Mouse (Mus musculus) testis, postnatal 14 days (tissue): ENCODE measurements around the gene 4930502E18Rik.
"Not testable (repeated sequence)": the region's sequence is repeated elsewhere in the genome, so short reads cannot be mapped to it uniquely, and the experiment has no call there.

ENCODE experiments used
- DNase-seq: peaks from one replicate; pipeline ENCODE4 v3.0.0; 2021; ENCODE audit warnings: low spot score

The 4930502E18Rik gene

DNA sequence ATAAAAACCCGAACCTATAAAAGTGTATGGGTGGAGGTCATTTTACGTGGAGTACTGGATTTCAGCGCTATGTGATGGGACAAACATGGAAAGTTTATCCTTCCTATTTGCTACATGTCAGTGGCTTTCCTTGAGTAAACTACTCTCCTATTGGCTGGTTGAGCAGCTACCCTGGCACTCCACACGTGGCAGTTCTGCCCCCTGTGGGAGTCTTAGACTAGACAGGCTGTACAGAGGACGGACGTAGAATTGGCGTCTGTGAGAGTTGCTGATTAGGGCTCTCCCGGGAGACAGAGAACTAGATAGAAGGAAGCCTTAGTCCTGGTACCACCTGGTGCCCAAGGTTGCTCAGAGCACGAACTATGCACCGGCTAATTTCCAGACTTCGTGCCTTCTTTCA, at the start of gene 4930502E18Rik:
4930502E18Rik (plus strand) TSS at position 231 of the 400 bp plus-strand sequence.
- DNase-seq, result peak; percentile 50

DNA sequence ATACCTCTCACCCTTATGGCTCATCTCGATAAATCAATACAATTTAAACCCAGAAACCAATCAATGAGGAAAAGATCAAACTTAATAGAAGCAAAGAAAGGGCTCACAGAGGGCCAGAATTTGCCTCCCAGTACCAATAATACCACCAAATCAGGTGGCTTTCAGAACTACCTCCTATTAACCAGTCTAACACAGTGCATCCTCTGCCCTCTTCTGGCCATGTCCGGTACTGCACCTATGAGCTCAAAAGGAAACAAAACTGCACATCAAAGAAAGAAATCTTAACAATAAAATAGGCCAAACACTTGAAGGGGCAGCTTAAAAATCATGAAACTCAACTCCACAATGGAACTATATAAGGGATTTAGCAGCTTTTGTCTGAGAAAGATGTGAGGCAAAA, 47.7 kb upstream of the 4930502E18Rik start:
- DNase-seq, result peak; percentile 19

DNA sequence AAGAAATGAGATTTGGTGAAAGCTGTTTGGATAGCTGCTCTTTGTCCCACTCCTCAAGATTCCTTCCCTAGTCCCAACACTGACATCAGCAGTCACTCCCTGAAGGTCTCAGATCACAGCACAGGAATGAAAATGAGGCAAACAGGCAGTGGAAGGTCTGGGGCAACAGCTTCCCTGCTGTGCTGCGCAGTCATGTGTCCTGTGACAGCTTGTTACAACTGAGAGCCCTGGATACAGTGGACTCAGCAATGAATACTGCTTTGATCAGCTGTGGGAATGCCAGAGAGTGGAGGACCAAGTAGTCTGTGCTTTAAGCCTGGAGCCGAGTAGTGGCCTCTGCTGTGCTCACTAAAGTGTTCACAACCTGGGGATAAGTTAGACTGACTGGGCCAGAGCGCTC, 42.0 kb upstream of the 4930502E18Rik start:
- not testable (repeated sequence) for DNase-seq

DNA sequence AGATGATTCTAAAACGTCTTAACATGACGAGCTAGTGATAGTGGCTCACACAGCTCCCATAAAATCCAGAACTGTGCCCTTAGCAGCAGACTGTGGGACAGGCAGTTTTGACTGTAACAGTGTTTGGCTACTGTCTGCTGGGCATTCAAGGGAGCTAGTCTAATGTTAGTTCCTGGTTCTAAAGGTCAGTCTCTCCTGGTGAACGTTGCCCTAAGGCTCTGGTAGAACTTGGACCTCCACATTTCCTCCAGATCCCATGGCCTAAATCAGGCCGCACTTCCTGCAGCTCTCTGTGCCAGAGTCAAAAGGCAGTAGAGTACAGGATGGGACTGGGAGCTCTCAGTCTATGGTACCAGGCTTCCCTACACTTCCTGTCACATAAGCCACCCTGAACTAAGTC, 40.0 kb upstream of the 4930502E18Rik start:
- not testable (repeated sequence) for DNase-seq

DNA sequence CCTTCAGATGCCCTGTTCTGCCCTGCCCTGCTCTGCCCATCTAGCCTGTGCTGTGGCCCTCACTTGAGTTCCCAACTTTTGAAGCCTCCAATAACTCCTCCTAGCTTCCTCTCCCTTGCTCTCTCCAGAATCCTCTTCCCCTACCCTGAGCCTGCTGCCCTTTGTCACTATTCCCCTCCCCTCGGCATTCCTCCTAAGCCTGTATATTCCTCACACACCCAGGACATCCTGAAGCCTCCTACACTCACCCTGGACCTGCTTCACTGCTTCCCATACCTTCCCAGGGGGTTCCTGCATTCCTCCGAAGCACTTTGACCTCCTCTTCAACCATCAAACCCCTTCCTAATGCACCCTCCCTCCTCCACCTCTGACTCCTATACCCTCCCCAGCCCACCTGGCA, 32.6 kb upstream of the 4930502E18Rik start:
- DNase-seq, result no peak

DNA sequence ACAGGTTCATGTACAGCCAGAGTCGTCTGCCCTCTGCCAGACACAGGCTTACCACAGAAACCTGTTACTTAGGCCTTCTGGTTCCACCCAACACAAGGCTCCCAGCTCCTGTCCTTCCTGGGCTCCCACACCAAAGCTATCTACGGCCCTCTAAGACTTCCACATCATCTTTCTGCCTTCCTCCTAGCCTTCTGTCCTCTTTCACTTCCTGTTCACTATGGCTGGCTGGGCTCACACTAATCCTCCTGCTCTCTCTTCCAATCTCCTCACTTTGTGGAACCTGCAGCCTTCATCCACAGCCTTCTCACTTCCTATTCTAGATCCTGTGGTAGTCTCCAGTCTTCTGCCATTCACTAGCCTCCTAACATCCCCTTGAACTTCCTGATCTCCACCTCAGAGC, 31.5 kb upstream of the 4930502E18Rik start:
- DNase-seq, result no peak

DNA sequence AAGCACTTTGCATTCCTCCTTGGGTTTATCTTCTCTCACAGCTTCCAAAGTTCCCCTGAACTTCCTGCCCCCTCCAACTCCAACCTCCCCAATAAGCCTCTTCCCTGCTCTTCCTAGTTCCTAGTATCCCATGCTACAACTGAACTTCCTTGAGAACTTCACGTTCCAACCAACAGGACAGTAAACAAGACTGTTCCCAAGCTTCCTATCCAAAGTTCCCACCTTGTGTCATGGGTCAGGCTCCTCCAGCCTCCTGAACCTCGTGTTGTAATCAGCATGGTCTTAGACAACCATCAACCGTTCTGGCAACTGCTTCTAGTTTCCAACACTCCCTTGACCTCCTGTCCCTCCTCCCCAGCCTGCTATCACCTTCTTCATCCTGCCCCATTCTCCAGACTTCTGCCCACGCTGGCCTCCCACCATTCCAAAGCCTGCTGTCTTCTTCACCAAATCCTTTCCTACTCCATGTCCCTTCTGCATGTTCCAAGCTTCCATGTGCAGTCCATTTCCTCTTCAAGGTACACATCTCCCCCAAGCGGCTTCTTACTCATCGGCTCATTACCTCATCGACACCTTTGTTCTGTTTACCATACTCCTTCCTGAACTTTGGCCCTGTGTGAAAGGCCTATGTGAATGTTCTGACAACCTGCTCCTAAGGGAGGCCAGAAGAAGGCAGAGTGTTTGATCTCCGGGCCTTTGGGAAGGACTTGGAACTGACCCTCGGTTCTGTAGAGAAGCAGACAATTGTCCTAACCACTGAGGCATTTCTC, 30.4 kb upstream of the 4930502E18Rik start:
- no peak for DNase-seq

DNA sequence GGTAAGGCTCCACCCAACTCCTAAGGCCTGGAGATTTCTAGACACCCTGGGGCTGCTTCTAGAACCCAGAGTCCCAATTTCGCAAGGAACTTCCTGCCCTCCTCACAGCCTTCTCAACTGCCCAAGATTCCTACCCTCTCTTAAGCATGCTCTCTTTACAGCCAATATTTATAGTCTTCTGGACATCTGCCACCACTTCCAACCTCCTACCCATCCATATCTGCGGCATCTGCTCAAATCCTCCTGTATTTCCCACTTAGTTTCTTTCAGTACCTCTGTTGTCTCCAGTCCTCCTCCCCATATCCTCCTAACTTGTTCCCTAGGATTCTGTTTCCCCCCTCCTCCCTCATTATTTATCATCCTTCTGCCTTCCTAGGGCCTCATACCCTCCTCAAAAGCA, 25.4 kb upstream of the 4930502E18Rik start:
- DNase-seq, result no peak

DNA sequence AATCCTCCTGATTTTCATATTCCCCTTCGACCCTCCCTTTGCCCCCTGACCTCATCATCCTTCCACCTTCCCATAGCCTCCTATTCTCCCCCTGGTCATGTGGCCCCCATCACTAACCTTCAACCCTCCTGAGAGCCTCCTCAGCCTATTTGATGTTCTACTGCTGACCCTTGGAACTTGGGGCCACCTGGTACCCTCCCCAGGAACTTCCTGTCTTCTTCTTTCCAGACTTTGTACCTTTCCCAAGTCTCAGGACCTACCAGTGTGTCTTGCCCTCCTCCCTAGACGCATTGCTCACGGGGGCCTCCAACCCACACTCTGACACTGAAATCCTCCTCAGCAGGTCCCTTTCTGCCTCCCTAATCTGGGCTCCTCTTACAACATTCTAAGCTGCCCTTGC, 22.0 kb upstream of the 4930502E18Rik start:
- DNase-seq, result no peak

DNA sequence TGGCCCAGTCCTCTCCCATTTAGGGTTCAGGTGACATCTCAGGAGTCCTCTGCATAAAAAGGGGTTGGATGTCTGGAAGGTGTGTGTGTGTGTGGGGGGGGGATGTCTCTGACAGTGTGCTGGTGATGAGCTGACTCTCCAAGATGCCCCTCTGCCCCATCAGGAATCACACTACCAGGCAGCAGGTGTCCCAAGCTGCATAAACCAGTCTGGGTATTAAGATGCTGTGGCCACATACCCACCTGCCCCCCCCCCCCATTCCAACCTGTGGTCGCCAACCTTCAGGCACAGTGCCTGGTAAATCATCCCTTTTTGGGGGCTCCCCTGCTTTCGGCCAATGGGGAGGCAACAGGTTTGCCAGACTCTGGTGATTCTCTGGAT, 8.7 kb upstream of the 4930502E18Rik start:
- no peak for DNase-seq

DNA sequence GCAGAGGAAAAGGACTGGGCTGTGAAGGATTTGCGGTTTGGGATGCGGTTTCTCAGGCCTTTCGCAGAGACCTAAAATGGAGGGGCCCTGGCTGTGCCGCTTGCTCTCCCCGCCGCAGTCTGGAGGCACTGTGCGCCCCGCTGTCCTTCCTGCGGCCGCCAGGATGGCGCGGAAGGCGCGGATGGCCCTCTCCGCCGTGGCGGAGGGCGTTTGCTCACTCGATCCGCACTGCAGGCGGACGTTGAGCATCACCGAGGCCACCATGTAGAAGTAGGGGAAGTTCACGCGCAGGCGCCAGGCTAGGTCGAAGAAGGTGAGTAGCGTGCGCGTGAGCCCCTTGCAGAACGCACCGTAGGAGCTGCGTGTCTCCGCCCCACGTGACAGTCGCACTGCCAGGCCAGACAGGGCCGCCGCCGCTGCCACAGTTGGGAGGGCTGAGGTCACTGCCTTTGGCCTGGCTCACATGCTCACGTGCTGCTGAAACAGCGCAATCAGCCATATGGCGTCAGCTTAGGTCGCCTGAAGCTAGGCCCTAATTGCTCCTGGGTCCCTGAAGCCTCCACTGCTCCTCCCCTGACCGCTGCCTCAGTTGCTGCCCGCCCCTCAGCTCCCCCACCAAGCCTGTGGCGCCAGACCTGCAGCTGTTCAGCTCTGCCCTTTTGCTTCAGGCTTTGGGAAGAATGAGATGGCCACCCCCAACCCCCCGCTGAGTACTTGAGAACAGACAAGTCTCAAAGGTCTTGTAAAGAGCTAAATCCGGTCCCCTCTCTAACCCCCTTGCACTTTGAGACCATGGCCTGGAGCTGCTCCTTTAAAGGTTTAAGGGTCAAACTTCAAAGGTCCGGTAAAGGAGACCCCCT, 8.1 kb upstream of the 4930502E18Rik start:
- peak; percentile 22 for DNase-seq

DNA sequence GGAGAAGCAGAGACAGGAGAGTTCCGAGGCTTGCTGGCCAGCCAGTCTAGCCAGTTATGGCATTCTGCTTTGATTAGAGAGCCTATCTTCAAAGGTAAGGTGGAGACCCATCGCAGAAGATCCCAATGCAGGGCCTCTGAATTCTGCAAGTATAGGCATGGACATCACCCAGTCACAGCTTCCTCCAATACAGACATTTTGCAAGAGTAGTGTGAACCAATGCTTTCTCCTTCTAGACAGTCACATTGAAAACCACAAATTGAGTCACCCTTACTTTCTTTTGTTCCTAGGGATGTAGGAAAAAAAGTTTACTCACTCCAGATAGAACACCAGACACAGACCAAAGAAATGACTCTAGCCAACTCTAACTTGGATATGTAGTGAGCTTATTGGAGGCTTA, 4.3 kb downstream of the 4930502E18Rik start:
- no peak for DNase-seq

DNA sequence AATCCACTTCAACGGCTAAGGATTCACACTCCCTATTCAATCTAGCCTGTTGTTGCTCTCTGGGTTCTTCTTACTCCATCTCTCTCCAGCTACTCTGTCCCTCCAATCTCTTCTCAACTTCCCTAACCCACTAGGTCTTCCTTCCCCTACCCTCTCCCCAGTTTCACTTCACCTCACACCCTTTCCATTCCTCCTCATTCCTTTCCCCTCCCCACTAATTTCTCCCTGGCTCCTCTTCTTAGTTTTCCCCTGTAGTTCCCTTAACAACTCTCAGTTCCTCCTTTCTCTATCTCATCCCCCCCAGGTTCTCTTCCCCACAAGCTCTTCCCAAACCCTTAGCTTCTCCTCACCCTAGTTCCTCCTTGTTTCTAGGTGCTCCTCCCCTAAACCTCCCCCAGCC, 28.2 kb downstream of the 4930502E18Rik start:
- DNase-seq, result no peak

DNA sequence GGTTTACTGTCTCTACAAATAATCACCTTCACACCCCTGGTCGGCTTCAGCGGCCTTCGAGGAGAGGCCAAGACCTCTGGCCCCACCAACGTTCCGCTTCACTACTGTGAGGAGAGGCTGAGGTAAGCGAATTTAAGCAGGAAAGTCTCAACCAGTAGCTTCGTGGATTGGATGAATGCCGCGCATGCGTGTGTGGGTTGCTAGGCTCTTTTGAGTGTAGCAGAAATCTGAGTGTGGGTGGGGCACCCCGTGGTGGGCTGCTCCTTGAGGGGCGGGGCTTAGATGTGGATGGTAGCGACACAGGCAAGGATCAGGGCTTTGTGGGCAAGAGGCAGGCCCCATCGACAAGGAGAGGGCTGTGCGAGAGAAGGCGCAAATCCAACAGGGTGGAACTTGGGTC, 33.1 kb downstream of the 4930502E18Rik start, which contains the start of gene 1700013H16Rik:
1700013H16Rik (minus strand) TSS at position 96 of the 400 bp plus-strand sequence.
- DNase-seq, result peak; percentile 88

DNA sequence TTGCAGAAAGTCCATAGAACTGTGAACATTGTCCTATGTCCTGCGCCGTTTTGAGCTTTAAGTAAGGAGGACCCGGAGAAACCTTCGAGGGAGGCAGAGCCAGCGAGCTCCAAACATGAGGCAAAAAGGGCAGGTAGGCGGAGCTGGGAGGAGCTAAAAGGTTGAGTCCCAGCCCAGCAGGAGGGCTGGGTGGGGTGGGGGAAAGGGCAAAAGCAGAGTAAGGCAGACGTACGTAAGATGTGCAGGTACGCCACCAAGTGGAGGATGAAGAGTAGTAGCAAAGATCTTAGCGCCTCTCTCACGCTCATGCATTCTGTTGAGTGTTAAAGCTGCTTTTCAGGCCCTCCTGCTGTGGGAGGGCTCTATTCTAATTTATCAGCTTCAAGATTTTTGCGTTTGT, 51.6 kb downstream of the 4930502E18Rik start, which contains the start of gene Zfp36l3:
Zfp36l3 (minus strand) TSS at position 119 of the 400 bp plus-strand sequence.
- DNase-seq, result no peak
